ENCODE assay signal across 13 mouse cellular contexts in genomic region chr11:55410502-55410901, GRCm38 (mm10). TPM values are rescaled to one million over a fixed set of nuclear protein-coding genes. Genes with fewer than 3 reads are reported as not detected.
DNase-seq lines count a peak whose midpoint lies in the region; ATAC-seq lines count a peak whose summit lies in the region.
"Had no signal": no experiment of that assay in that cellular context is flagged by ENCODE, and none has a peak within 500 bp of the region (broad histone marks: within the 10 kb centered on the region; RNA-seq: fewer than 3 reads in every experiment).

No protein-coding gene starts in this region.

- peaks cover 31% of the 10 kb centered on the region for H3K4me1 ChIP-seq in heart, embryonic 11.5 days (ENCODE audit: control insufficient read depth, insufficient read depth, low read length)
- H3K4me1 ChIP-seq in limb, embryonic 15.5 days, result peaks cover 36% of the 10 kb centered on the region
- H3K4me1 ChIP-seq in limb, embryonic 10.5 days, result 0 out of 2 replicates have a peak, but pooled peaks cover 6% of the 10 kb centered on the region
- peaks cover 16% of the 10 kb centered on the region for H3K4me1 ChIP-seq in embryonic facial prominence, embryonic 10.5 days
- H3K4me1 ChIP-seq in intestine, embryonic 16.5 days (ENCODE audit: control insufficient read depth, insufficient read depth, low read length), result peaks cover 19% of the 10 kb centered on the region

- peaks cover 34% of the 10 kb centered on the region for H3K36me3 ChIP-seq in heart, embryonic 11.5 days (ENCODE audit: control insufficient read depth, insufficient read depth, low read length)
- peaks cover 73% of the 10 kb centered on the region for H3K36me3 ChIP-seq in limb, embryonic 15.5 days
- H3K36me3 ChIP-seq in limb, embryonic 10.5 days, result peaks cover 36% of the 10 kb centered on the region
- H3K36me3 ChIP-seq in embryonic facial prominence, embryonic 10.5 days (replicated peaks), result peaks cover 70% of the 10 kb centered on the region
- H3K36me3 ChIP-seq in intestine, embryonic 16.5 days (ENCODE audit: control insufficient read depth, insufficient read depth, low read length), result peaks cover 9% of the 10 kb centered on the region

- ATAC-seq in heart, embryonic 11.5 days (replicated peaks; ENCODE audit: insufficient number of reproducible peaks, low FRiP score, low TSS enrichment), result no peak
- no peak for ATAC-seq in limb, embryonic 15.5 days (ENCODE audit: insufficient number of reproducible peaks, low FRiP score, low TSS enrichment, low read depth)
- ATAC-seq in intestine, embryonic 16.5 days, result no peak
- ATAC-seq: forebrain, embryonic 16.5 days; inflammation-experienced regulatory T-cells, adult 6 months had no signal

- no peaks in the 10 kb centered on the region for H3K9me3 ChIP-seq in heart, embryonic 11.5 days (replicated peaks; ENCODE audit: control insufficient read depth, low read length)
- no peaks in the 10 kb centered on the region for H3K9me3 ChIP-seq in limb, embryonic 15.5 days
- H3K9me3 ChIP-seq in limb, embryonic 10.5 days (replicated peaks), result no peaks in the 10 kb centered on the region
- H3K9me3 ChIP-seq in embryonic facial prominence, embryonic 10.5 days, result peaks cover 6% of the 10 kb centered on the region; the same call in 1 of the 2 replicates
- H3K9me3 ChIP-seq in intestine, embryonic 16.5 days (ENCODE audit: control insufficient read depth, low read length), result no peaks in the 10 kb centered on the region

- no peak overlapping the region for H3K4me3 ChIP-seq in heart, embryonic 11.5 days (ENCODE audit: low read depth, low read length)
- H3K4me3 ChIP-seq in limb, embryonic 15.5 days, result no peak overlapping the region
- no peak overlapping the region for H3K4me3 ChIP-seq in limb, embryonic 10.5 days
- H3K4me3 ChIP-seq in embryonic facial prominence, embryonic 10.5 days, result no peak overlapping the region
- no peak overlapping the region for H3K4me3 ChIP-seq in intestine, embryonic 16.5 days (ENCODE audit: low read length)

- peak overlapping the region; percentile 22; the same call in 1 of the 2 replicates for H3K27ac ChIP-seq in heart, embryonic 11.5 days (ENCODE audit: low read depth, low read length)
- H3K27ac ChIP-seq in limb, embryonic 15.5 days, result peak overlapping the region; percentile 17; the same call in 1 of the 2 replicates
- H3K27ac ChIP-seq in limb, embryonic 10.5 days, result no peak overlapping the region
- H3K27ac ChIP-seq in embryonic facial prominence, embryonic 10.5 days (replicated peaks), result peak overlapping the region; percentile 11; the same call in 1 of the 2 replicates
- H3K27ac ChIP-seq in intestine, embryonic 16.5 days (ENCODE audit: low read length), result peak overlapping the region; percentile 14

- no peaks in the 10 kb centered on the region for H3K27me3 ChIP-seq in heart, embryonic 11.5 days (ENCODE audit: control insufficient read depth, insufficient read depth, low read length)
- H3K27me3 ChIP-seq in limb, embryonic 15.5 days, result no peaks in the 10 kb centered on the region
- no peaks in the 10 kb centered on the region for H3K27me3 ChIP-seq in limb, embryonic 10.5 days (ENCODE audit: low read depth, poor library complexity, severe bottlenecking)
- H3K27me3 ChIP-seq in embryonic facial prominence, embryonic 10.5 days (replicated peaks; ENCODE audit: low read depth, poor library complexity, severe bottlenecking), result no peaks in the 10 kb centered on the region
- H3K27me3 ChIP-seq in intestine, embryonic 16.5 days (replicated peaks; ENCODE audit: control insufficient read depth, insufficient read depth, low read length), result no peaks in the 10 kb centered on the region

- intact Hi-C loops in heart, postnatal 25 days (cut with DNase I), result no loop called here

- H3K4me2 ChIP-seq in heart, embryonic 11.5 days, result no peak overlapping the region
- H3K4me2 ChIP-seq in limb, embryonic 15.5 days, result no peak overlapping the region
- H3K4me2 ChIP-seq in intestine, embryonic 16.5 days (ENCODE audit: low read depth, low read length), result no peak overlapping the region

- DNase-seq in heart, postnatal 25 days (ENCODE audit: low spot score), result no peak
- DNase-seq in limb, embryonic 10.5 days (ENCODE audit: low spot score), result no peak
- DNase-seq in embryonic facial prominence, embryonic 10.5 days (ENCODE audit: low spot score), result no peak
- no peak for DNase-seq in right cerebral cortex, postnatal 25 days
- DNase-seq: cerebellum, adult 9-11 months; liver; thymus, postnatal 14 days had no signal

- 60% methylated on average over 3 of the region's 3 CpGs for WGBS in heart, embryonic 11.5 days (ENCODE audit: insufficient replicate concordance)
- 54% methylated on average over 3 of the region's 3 CpGs for WGBS in limb, embryonic 15.5 days
- 66% methylated on average over 3 of the region's 3 CpGs for WGBS in limb, embryonic 10.5 days
- 54% methylated on average over 3 of the region's 3 CpGs for WGBS in embryonic facial prominence, embryonic 10.5 days
- WGBS in intestine, embryonic 16.5 days, result 60% methylated on average over 3 of the region's 3 CpGs

- no peak overlapping the region for H3K9ac ChIP-seq in heart, embryonic 11.5 days (ENCODE audit: low read depth, low read length)
- no peak overlapping the region for H3K9ac ChIP-seq in limb, embryonic 15.5 days
- H3K9ac ChIP-seq in intestine, embryonic 16.5 days (ENCODE audit: low read depth, low read length), result no peak overlapping the region

RNA-seq across cellular contexts. Expression of gene Sparc, which starts 12.5 kb away (rescaled TPM):
- polyA plus RNA-seq in heart, embryonic 11.5 days (2014; fragmentation: Nextera tagmentation; extraction: Ambion mirVana), result 1,182 and 1,259 TPM in 2 replicates
- 100 to 1,000 TPM; 785 to 951 TPM for total RNA-seq in heart, postnatal 25 days (2021)
- polyA plus RNA-seq in limb, embryonic 15.5 days (2015; fragmentation: Nextera tagmentation; extraction: Ambion mirVana), result 3,190 and 4,050 TPM in 2 replicates
- polyA plus RNA-seq in limb, embryonic 10.5 days (2016; fragmentation: Nextera tagmentation; extraction: Ambion mirVana), result 183 and 211 TPM in 2 replicates
- 269 and 310 TPM in 2 replicates for polyA plus RNA-seq in embryonic facial prominence, embryonic 10.5 days (2016; fragmentation: Nextera tagmentation; extraction: Ambion mirVana)
- polyA plus RNA-seq in intestine, embryonic 16.5 days (2015; fragmentation: Nextera tagmentation; extraction: Ambion mirVana), result 1,500 and 1,563 TPM in 2 replicates
- total RNA-seq: megakaryocyte-erythroid progenitor cell, adult 5-6 weeks had no signal
- polyA plus RNA-seq: inflammation-experienced regulatory T-cells, adult 6 months had no signal

RNA-seq across cellular contexts. Expression of gene Atox1, which starts 50.5 kb away (rescaled TPM):
- polyA plus RNA-seq in heart, embryonic 11.5 days (2014; fragmentation: Nextera tagmentation; extraction: Ambion mirVana), result 273 and 292 TPM in 2 replicates
- total RNA-seq in heart, postnatal 25 days (2021), result 100 to 1,000 TPM; 113 to 124 TPM
- polyA plus RNA-seq in limb, embryonic 15.5 days (2015; fragmentation: Nextera tagmentation; extraction: Ambion mirVana), result 448 and 491 TPM in 2 replicates
- 224 and 237 TPM in 2 replicates for polyA plus RNA-seq in limb, embryonic 10.5 days (2016; fragmentation: Nextera tagmentation; extraction: Ambion mirVana)
- polyA plus RNA-seq in embryonic facial prominence, embryonic 10.5 days (2016; fragmentation: Nextera tagmentation; extraction: Ambion mirVana), result 266 and 285 TPM in 2 replicates
- polyA plus RNA-seq in intestine, embryonic 16.5 days (2015; fragmentation: Nextera tagmentation; extraction: Ambion mirVana), result 408 and 413 TPM in 2 replicates

RNA-seq across cellular contexts. Expression of gene G3bp1, which starts 59.0 kb away (rescaled TPM):
- 125 and 133 TPM in 2 replicates for polyA plus RNA-seq in heart, embryonic 11.5 days (2014; fragmentation: Nextera tagmentation; extraction: Ambion mirVana)
- total RNA-seq in heart, postnatal 25 days (2021), result 10 to 100 TPM; 39.7 to 42.8 TPM
- 153 and 158 TPM in 2 replicates for polyA plus RNA-seq in limb, embryonic 15.5 days (2015; fragmentation: Nextera tagmentation; extraction: Ambion mirVana)
- polyA plus RNA-seq in limb, embryonic 10.5 days (2016; fragmentation: Nextera tagmentation; extraction: Ambion mirVana), result 267 and 279 TPM in 2 replicates
- 282 and 290 TPM in 2 replicates for polyA plus RNA-seq in embryonic facial prominence, embryonic 10.5 days (2016; fragmentation: Nextera tagmentation; extraction: Ambion mirVana)
- 137 and 153 TPM in 2 replicates for polyA plus RNA-seq in intestine, embryonic 16.5 days (2015; fragmentation: Nextera tagmentation; extraction: Ambion mirVana)
